Mouse (Mus musculus): ENCODE data around the gene Lrrfip2. TPM values are rescaled to one million over a fixed set of nuclear protein-coding genes. Genes with fewer than 3 reads are reported as not detected.

Gene Lrrfip2
- polyA plus RNA-seq, 1 experiment: 5.3 TPM

- no peak for DNase-seq (ENCODE audit: low read depth in 1 of 2, low spot score in 2 of 2)
- Histone ChIP-seq H3K4me1 (ENCODE audit: control insufficient read depth, insufficient read depth, insufficient read length) (no peaks in the 10 kb centered on the region), H3K4me3 (ENCODE audit: extremely low read depth, insufficient read depth, insufficient read length) (no peak overlapping the region), H3K36me3 (ENCODE audit: control insufficient read depth, insufficient read depth, low read length) (no peaks in the 10 kb centered on the region), H3K27me3 (ENCODE audit: control insufficient read depth, insufficient read depth, low read length) (no peaks in the 10 kb centered on the region), H3K27ac (ENCODE audit: insufficient read depth, low read length) (no peak overlapping the region)
- no peak for TF ChIP-seq CTCF (IDR thresholded peaks at IDR 0.05; ENCODE audit: extremely low read depth, insufficient read depth, insufficient read length, insufficient replicate concordance)
- no peak for TF ChIP-seq POLR2A (IDR thresholded peaks at IDR 0.05; ENCODE audit: low read depth, low read length)
- WGBS: 71% methylated on average over 3 of the region's 3 CpGs
These were observed 9.5 kb upstream of the Lrrfip2 start for GRCm38 (mm10) chr9:111107863-111108262.

- Histone ChIP-seq H3K4me3 (ENCODE audit: extremely low read depth, insufficient read depth, insufficient read length) (peak overlapping the region; percentile 71), H3K27me3 (ENCODE audit: control insufficient read depth, insufficient read depth, low read length) (no peaks in the 10 kb centered on the region), H3K4me1 (ENCODE audit: control insufficient read depth, insufficient read depth, insufficient read length) (peaks cover 11% of the 10 kb centered on the region), H3K36me3 (ENCODE audit: control insufficient read depth, insufficient read depth, low read length) (no peaks in the 10 kb centered on the region), H3K27ac (ENCODE audit: insufficient read depth, low read length) (peak overlapping the region; percentile 51)
- under 1% methylated on average over 53 of the region's 56 CpGs for WGBS
- TF ChIP-seq CTCF (IDR thresholded peaks at IDR 0.05; ENCODE audit: extremely low read depth, insufficient read depth, insufficient read length, insufficient replicate concordance) (no peak), POLR2A (IDR thresholded peaks at IDR 0.05; ENCODE audit: low read depth, low read length) (peak; percentile 9; the same call in 1 of the 2 replicates)
- peak; percentile 28 to 83 for DNase-seq (ENCODE audit: low read depth in 1 of 2, low spot score in 2 of 2)
These were observed 431 bp downstream of the Lrrfip2 start for GRCm38 (mm10) chr9:111117794-111118251.

GRCm38 (mm10) chr9:111118252-111118890, 979 bp downstream of the Lrrfip2 start:
- Histone ChIP-seq H3K27me3 (ENCODE audit: control insufficient read depth, insufficient read depth, low read length) (no peaks in the 10 kb centered on the region), H3K4me3 (ENCODE audit: extremely low read depth, insufficient read depth, insufficient read length) (peak overlapping the region; percentile 71), H3K4me1 (ENCODE audit: control insufficient read depth, insufficient read depth, insufficient read length) (peaks cover 11% of the 10 kb centered on the region), H3K36me3 (ENCODE audit: control insufficient read depth, insufficient read depth, low read length) (no peaks in the 10 kb centered on the region), H3K27ac (ENCODE audit: insufficient read depth, low read length) (peak overlapping the region; percentile 51)
- TF ChIP-seq POLR2A (IDR thresholded peaks at IDR 0.05; ENCODE audit: low read depth, low read length) (no peak), CTCF (IDR thresholded peaks at IDR 0.05; ENCODE audit: extremely low read depth, insufficient read depth, insufficient read length, insufficient replicate concordance) (no peak)
- peak in 1 of 2 experiments; percentile 26 for DNase-seq (ENCODE audit: low read depth in 1 of 2, low spot score in 2 of 2)
- WGBS: under 1% methylated on average over 48 of the region's 52 CpGs

- Histone ChIP-seq H3K27ac (ENCODE audit: insufficient read depth, low read length) (0 out of 2 replicates have a peak overlapping the region, but pooled peaks have one; percentile 51), H3K36me3 (ENCODE audit: control insufficient read depth, insufficient read depth, low read length) (no peaks in the 10 kb centered on the region), H3K4me3 (ENCODE audit: extremely low read depth, insufficient read depth, insufficient read length) (peak overlapping the region; percentile 71), H3K27me3 (ENCODE audit: control insufficient read depth, insufficient read depth, low read length) (no peaks in the 10 kb centered on the region), H3K4me1 (ENCODE audit: control insufficient read depth, insufficient read depth, insufficient read length) (peaks cover 11% of the 10 kb centered on the region)
- no peak for DNase-seq (ENCODE audit: low read depth in 1 of 2, low spot score in 2 of 2)
- TF ChIP-seq CTCF (IDR thresholded peaks at IDR 0.05; ENCODE audit: extremely low read depth, insufficient read depth, insufficient read length, insufficient replicate concordance): no peak
- no peak for TF ChIP-seq POLR2A (IDR thresholded peaks at IDR 0.05; ENCODE audit: low read depth, low read length)
- WGBS: 8% methylated on average over 17 of the region's 17 CpGs
These were observed 1.6 kb downstream of the Lrrfip2 start for GRCm38 (mm10) chr9:111118891-111119441.

- TF ChIP-seq POLR2A (IDR thresholded peaks at IDR 0.05; ENCODE audit: low read depth, low read length) (no peak), CTCF (IDR thresholded peaks at IDR 0.05; ENCODE audit: extremely low read depth, insufficient read depth, insufficient read length, insufficient replicate concordance) (no peak)
- 54% methylated on average over 5 of the region's 5 CpGs for WGBS
- Histone ChIP-seq H3K36me3 (ENCODE audit: control insufficient read depth, insufficient read depth, low read length) (no peaks in the 10 kb centered on the region), H3K4me3 (ENCODE audit: extremely low read depth, insufficient read depth, insufficient read length) (no peak overlapping the region), H3K27ac (ENCODE audit: insufficient read depth, low read length) (no peak overlapping the region), H3K27me3 (ENCODE audit: control insufficient read depth, insufficient read depth, low read length) (no peaks in the 10 kb centered on the region), H3K4me1 (ENCODE audit: control insufficient read depth, insufficient read depth, insufficient read length) (peaks cover 10% of the 10 kb centered on the region)
- DNase-seq (ENCODE audit: low read depth in 1 of 2, low spot score in 2 of 2): no peak
These were observed 5.1 kb downstream of the Lrrfip2 start for GRCm38 (mm10) chr9:111122446-111122845.

- Histone ChIP-seq H3K27me3 (ENCODE audit: control insufficient read depth, insufficient read depth, low read length) (no peaks in the 10 kb centered on the region), H3K36me3 (ENCODE audit: control insufficient read depth, insufficient read depth, low read length) (no peaks in the 10 kb centered on the region), H3K4me1 (ENCODE audit: control insufficient read depth, insufficient read depth, insufficient read length) (peaks cover 9% of the 10 kb centered on the region), H3K27ac (ENCODE audit: insufficient read depth, low read length) (no peak overlapping the region), H3K4me3 (ENCODE audit: extremely low read depth, insufficient read depth, insufficient read length) (no peak overlapping the region)
- no peak for DNase-seq (ENCODE audit: low read depth in 1 of 2, low spot score in 2 of 2)
- WGBS: 77% methylated on average over 2 of the region's 2 CpGs
- no peak for TF ChIP-seq CTCF (IDR thresholded peaks at IDR 0.05; ENCODE audit: extremely low read depth, insufficient read depth, insufficient read length, insufficient replicate concordance)
- no peak for TF ChIP-seq POLR2A (IDR thresholded peaks at IDR 0.05; ENCODE audit: low read depth, low read length)
These were observed 5.9 kb downstream of the Lrrfip2 start for GRCm38 (mm10) chr9:111123336-111123735.

GRCm38 (mm10) chr9:111124440-111124839, 7.0 kb downstream of the Lrrfip2 start:
- no peak for DNase-seq (ENCODE audit: low read depth in 1 of 2, low spot score in 2 of 2)
- 82% methylated on average over 4 of the region's 4 CpGs for WGBS

More at GRCm38 (mm10) chr9:111124440-111124839, 7.0 kb downstream of the Lrrfip2 start:
- Histone ChIP-seq H3K4me1 (ENCODE audit: control insufficient read depth, insufficient read depth, insufficient read length) (peaks cover 2% of the 10 kb centered on the region; the same call in 1 of the 2 replicates), H3K27me3 (ENCODE audit: control insufficient read depth, insufficient read depth, low read length) (no peaks in the 10 kb centered on the region), H3K4me3 (ENCODE audit: extremely low read depth, insufficient read depth, insufficient read length) (no peak overlapping the region), H3K36me3 (ENCODE audit: control insufficient read depth, insufficient read depth, low read length) (no peaks in the 10 kb centered on the region), H3K27ac (ENCODE audit: insufficient read depth, low read length) (no peak overlapping the region)
- no peak for TF ChIP-seq POLR2A (IDR thresholded peaks at IDR 0.05; ENCODE audit: low read depth, low read length)
- TF ChIP-seq CTCF (IDR thresholded peaks at IDR 0.05; ENCODE audit: extremely low read depth, insufficient read depth, insufficient read length, insufficient replicate concordance): no peak

Measured in spleen, adult 2 months (tissue).